Mouse (Mus musculus) duodenum, adult 2 months (tissue): ENCODE data around the gene Gm27021. TPM values are rescaled to one million over a fixed set of nuclear protein-coding genes. Genes with fewer than 3 reads are reported as not detected.

ENCODE experiments used
- polyA plus RNA-seq: library from polyadenylated mRNA; depleted of rRNA; stranded (reverse); fragments of >200 nt; gene quantifications from 2 replicates; pipeline ENCODE4 v1.2.3, GENCODE M21; 2012; ENCODE audit warnings: low replicate concordance; rRNA removed

The Gm27021 gene
- 2.2 and 5.8 TPM in 2 replicates for polyA plus RNA-seq

DNA sequence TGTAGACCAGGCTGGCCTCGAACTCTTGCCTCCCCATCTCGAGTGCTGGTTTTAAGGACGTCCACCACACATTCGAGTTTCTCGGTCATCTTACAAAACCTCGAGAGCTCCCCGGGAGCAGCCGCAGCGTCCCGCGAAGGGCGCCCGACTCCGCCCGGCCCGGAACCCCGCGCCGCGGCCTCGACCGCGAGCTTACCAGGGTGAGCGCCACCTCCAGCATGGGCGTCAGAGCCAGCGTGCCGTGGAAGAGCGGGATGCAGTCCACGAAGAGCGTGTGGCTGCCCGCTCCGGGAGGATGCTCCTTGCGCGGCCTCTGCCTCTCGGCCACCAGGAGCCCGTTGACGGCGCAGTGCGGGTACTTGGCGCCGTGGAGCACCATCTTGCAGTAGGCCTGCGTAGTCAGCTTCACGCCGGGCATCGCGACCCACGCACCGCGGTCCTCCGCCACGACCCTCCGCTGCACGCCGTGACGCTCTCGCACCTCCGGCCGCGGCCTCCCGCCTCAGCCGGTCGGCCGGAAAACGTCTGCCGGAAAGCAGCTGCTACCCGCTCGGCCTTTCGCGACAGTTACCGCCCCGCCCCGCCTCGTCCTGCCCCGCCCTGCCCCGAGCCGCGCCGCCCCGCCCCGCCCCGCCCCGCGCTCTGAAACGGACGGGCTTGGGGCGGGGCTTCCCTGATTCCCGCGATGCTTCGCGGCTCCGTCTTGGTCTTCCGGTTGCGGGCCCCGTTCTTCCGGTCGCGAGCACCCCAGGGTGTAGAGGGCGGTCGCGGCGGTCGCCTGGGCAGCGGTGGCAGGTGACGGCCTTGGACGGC is at the start of gene Gm27021, which contains the start of gene Cox4i1:
TSS of gene Gm27021 (minus strand) at position 519 of the 813 bp plus-strand sequence.
TSS of gene Cox4i1 (plus strand) at position 662 of the 813 bp plus-strand sequence.

DNA sequence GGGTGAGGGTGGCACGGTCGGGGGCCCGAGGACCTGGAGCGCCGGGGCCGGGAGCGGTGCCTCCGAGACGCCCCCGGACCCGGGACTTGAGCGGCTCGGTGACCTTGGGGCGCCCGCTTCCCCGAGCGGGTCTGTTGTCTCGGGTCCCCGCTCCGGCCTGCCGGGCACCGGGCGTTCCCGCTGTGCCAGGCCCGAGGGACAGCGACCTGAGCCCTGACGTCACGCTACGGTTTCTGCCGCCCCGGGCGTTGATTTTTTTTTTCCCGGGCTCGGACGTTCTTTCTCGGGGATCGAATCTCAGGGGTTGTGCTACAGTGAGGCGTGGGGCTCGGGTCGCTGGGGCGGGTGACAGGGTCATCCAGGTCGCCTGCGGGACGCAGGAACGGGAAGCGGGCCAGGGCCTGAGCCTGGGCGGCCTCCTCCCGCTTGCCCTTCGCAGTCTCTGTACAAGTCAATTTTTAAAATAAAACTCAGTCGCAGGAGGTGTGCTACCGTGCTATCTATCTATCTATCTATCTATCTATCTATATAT is 561 bp upstream of the Gm27021 start, which contains the start of gene Emc8:
TSS of gene Emc8 (minus strand) at position 200 of the 532 bp plus-strand sequence.

DNA sequence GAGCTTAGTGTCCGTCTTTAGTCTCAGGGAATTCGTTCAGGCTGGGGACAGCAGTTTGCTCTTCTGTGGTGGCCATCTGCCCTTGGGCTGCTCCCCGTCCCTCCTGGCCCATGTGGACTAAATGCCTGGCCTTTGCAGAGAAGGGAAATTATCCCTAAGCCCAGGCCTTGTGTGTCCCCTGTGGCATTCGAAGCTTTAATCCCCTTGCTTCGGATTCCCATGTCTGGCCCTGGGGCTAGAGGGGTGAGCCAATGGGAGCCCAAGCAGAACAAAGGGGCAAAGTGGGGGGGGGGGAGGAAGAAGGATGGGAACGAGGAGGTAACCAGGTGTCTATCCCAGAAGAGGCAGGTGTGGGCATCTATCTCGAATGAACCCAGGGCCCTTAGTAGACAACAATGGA is 20.3 kb downstream of the Gm27021 start, which contains the start of gene 1190005I06Rik:
TSS of gene 1190005I06Rik (minus strand) at position 101 of the 400 bp plus-strand sequence.

DNA sequence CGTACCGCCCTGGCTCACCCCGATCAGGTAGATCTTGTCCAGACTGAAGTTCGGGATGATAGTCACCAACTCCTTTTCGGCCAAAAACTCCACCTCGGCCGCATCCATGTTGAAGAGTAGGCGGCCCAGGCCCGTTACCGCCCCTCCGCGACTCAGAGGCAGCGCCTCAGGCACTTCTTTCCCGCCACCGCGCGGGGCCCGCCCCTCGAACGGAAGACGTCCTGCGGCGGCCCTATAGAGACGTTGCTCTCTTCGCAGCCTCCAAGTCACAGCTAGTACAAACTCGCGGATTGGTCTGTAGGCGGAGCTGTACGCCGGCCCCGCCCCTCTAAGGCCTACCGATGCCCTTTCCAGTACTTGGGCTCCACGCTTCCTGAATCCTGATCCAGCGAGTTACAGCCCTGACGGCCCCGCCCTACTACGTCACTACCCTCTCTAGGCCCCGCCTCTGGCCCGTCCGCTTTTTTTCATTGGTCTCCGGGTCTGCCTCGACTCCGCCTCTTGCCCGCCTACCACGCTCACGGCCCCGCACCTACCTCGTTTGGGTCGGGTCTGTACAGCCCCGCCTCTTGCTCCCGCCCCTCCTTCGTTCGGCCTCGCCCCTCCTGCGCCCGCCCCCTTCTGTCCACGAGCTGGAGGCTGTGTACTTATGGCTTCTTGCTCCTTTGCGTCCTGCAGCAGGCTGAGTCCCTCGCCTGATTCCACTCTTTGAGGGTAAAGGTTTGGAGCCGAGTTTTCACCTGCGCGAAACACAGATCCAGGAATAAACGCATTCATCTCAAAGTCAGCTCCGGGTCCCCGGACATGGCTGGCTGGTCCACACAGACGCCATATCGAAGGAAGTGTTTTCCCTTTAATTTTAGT is 78.7 kb downstream of the Gm27021 start, which contains the start of gene Gins2:
TSS of gene Gins2 (minus strand) at position 397 of the 864 bp plus-strand sequence.

Other genes with a start within 250 kb of the Gm27021 start
- gene Gins2, start 78.8 kb downstream of the Gm27021 start, polyA plus RNA-seq = 17.7 and 22.7 TPM in 2 replicates
- 3.0 and 6.6 TPM in 2 replicates for gene 1190005I06Rik, start 20.4 kb downstream of the Gm27021 start, polyA plus RNA-seq
- gene Cox4i1, start 143 bp upstream of the Gm27021 start, polyA plus RNA-seq = 706 and 1,319 TPM in 2 replicates
- 73.6 and 83.6 TPM in 2 replicates for gene Emc8, start 494 bp upstream of the Gm27021 start, polyA plus RNA-seq
- gene Irf8, start 68.3 kb upstream of the Gm27021 start, polyA plus RNA-seq = 54.7 and 119 TPM in 2 replicates